Mouse (Mus musculus) ZHBTc4 (cell line): ENCODE results near the gene Taar7a.

ENCODE experiments used
- DNase-seq: peaks from one replicate; pipeline ENCODE4 v3.0.0-alpha.2; 2011; ENCODE audit warnings: low read depth, low spot score

Gene Taar7a

GRCm38 (mm10) chr10:23948026-23948425, 45.3 kb downstream of the Taar7a start:
- DNase-seq, result no peak

GRCm38 (mm10) chr10:23942465-23942864, 50.8 kb downstream of the Taar7a start:
- DNase-seq, result peak; percentile 87
